Mouse (Mus musculus) heart, postnatal 0 days (tissue): ENCODE data around the gene Adprh.

Experiments used
- CTCF ChIP-seq: IDR thresholded peaks from 2 replicates; pipeline ENCODE4 v1.5.1; 2016; ENCODE audit warnings: antibody characterized with exemption, control low read depth, low read depth
- EP300 ChIP-seq: IDR thresholded peaks from 2 replicates; pipeline ENCODE4 v1.6.1; 2016; ENCODE audit warnings: antibody characterized with exemption, low read depth

DNA sequence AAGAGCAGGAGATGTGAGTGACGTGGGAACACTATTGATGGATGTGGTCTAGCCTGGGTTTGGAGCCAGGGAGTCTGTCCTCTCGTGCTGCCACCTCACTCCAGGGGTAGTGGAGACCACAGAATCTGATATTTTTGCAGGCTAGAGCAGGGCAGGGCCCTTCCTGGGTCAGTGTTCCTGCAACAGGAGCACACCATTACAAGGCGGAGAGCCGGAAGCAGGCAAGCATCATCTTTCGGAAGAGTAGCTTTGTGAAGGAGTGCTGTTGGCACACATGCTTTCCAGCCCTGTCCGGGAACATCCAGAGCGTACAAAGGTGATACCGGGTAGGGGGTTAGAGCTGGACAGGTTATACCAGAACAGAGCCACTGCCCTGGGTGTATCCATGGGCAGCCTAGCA is 19.0 kb downstream of the Adprh start:
- TF ChIP-seq CTCF (no peak), EP300 (no peak)
